Mouse (Mus musculus) liver, embryonic 14.5 days (tissue): ENCODE data around the gene Eif5.
A peak's percentile ranks its signal among the peaks of the same experiment; 100 is the strongest.

Source experiments
- CTCF ChIP-seq: IDR thresholded peaks from 2 replicates; pipeline ENCODE4 v1.5.1; 2016; ENCODE audit warnings: antibody characterized with exemption, low read depth, control low read depth
- EP300 ChIP-seq: IDR thresholded peaks from 2 replicates; pipeline ENCODE4 v1.6.1; 2016; ENCODE audit warnings: antibody characterized with exemption, low read depth

DNA sequence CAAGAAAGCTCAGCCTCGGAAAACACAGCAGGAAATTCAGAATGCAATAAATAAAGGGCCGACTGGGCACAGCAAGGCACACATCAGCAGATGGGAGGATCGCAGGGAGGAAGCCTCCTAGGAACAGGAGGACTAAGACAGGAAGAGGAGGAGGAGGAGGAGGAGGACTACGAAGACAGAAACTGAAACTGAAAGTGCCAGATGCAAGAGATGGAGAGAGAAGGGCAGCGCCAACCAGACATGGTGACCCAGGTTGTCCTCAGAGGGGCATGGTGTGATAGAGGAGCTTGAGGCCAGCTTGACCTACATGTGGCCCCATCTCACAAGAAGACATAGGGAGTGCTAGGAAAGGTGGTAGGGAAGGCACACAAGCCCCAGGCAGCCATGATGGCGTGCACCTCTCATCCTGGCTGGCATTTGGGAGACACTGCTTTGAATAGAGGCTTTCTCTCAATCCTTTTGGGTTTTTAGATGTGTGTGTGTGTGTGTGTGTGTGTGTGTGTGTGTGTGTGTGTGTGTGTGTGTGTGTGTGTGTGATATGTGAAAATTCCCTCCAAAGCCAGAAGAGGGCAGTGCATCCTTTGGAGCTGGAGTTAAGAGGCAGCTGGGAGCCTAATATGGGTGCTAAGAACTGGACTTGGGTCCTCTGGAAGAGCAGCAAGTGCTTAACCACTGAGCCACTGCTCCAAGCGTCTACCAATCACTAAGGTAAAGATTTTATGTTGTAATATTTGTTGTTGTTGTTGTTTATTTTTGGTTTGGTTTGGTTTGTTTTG lies 22.8 kb upstream of the Eif5 start:
- TF ChIP-seq CTCF, result peak; percentile 51
- no peak for TF ChIP-seq EP300
